Mouse (Mus musculus) hindbrain, embryonic 12.5 days (tissue): ENCODE results near the gene Otop2. TPM values are rescaled to one million over a fixed set of nuclear protein-coding genes. Genes with fewer than 3 reads are reported as not detected.

Experiments used
- ATAC-seq: fragments of 200-750 bp; cut with Nextera tagmentation; 2 replicates; pipeline ENCODE4 v1.8.0; 2017; ENCODE audit warnings: moderate TSS enrichment; ENCODE audit not compliant: low FRiP score
- H3K27ac ChIP-seq: fragments of 300-500 bp; sonication (generic); 2 replicates; pipeline ENCODE4 v1.5.1; 2016; ENCODE audit warnings: mild to moderate bottlenecking
- H3K27me3 ChIP-seq: fragments of 300-500 bp; sonication (generic); 2 replicates; pipeline ENCODE4 v1.6.1; 2016; ENCODE audit warnings: mild to moderate bottlenecking
- H3K36me3 ChIP-seq: fragments of 300-500 bp; sonication (generic); 2 replicates; pipeline ENCODE4 v1.6.1; 2016; ENCODE audit warnings: mild to moderate bottlenecking
- H3K4me1 ChIP-seq: fragments of 300-500 bp; sonication (generic); 2 replicates; pipeline ENCODE4 v1.6.1; 2016
- H3K4me2 ChIP-seq: fragments of 300-500 bp; sonication (generic); replicated peaks from 2 replicates; pipeline ENCODE4 v1.6.1; 2016; ENCODE audit warnings: mild to moderate bottlenecking
- H3K4me3 ChIP-seq: fragments of 300-500 bp; sonication (generic); 2 replicates; pipeline ENCODE4 v1.5.1; 2016; ENCODE audit warnings: mild to moderate bottlenecking
- H3K9ac ChIP-seq: fragments of 300-500 bp; sonication (generic); 2 replicates; pipeline ENCODE4 v1.6.1; 2016; ENCODE audit warnings: mild to moderate bottlenecking, moderate library complexity
- H3K9me3 ChIP-seq: fragments of 300-500 bp; sonication (generic); replicated peaks from 2 replicates; pipeline ENCODE4 v1.6.1; 2016; ENCODE audit warnings: mild to moderate bottlenecking
- WGBS: fragments of 180-500 bp; shearing (Covaris S2); methylation state at CpG from one replicate; pipeline ENCODE4 v1.1.7; 2016; 5-methylcytosine and 5-hydroxymethylcytosine counted together
- polyA plus RNA-seq: library from polyadenylated mRNA; unstranded; fragments of >200 nt; fragmentation: Nextera tagmentation; extraction: Ambion mirVana; gene quantifications from 2 replicates; pipeline ENCODE4 v1.2.1, GENCODE M21; 2016

The Otop2 gene
- polyA plus RNA-seq, 1 experiment from 2014 or later = not detected

DNA sequence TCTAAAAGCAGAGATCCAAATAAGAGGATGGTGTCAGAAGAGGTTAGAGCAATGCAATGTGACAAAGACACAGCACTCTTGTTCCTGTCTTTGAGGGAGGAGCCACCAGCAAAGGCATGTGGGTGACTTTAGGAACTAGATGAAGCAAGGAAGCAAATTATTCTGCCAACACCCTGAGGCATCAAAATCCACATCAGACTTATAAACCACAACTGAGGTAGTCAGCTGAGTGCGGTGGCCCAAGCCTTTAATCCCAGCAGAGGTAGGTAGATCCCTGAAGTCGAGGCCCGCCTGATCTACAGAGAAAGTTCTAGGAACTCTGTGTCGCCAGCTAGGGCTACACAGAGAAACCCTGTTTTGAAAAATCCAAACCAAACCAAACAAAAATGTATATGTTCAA, 70.3 kb downstream of the Otop2 start:
- 89% methylated on average over 4 of the region's 4 CpGs for WGBS
- H3K27ac ChIP-seq = no peak overlapping the region
- no peak for ATAC-seq

DNA sequence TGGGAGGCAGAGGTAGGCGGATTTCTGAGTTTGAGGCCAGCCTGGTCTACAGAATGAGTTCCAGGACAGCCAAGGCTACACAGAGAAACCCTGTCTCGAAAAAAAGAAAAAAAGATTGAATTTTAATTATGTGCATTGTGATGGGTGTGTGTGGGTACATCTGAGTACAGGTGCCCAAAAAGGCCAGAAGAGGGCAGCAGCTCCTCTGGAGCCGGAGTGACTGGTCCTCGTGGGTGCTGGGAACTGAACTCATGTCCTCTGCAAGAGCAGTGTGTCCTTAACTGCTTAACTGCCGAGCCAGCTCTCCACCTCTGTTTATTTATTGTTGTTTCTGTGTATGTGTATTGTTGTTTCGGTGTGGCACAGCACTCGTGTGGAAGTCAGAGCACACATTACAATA, 70.9 kb downstream of the Otop2 start:
- no peaks in the 10 kb centered on the region for H3K9me3 ChIP-seq
- peaks cover 35% of the 10 kb centered on the region for H3K27me3 ChIP-seq
- ATAC-seq = no peak
- H3K36me3 ChIP-seq = no peaks in the 10 kb centered on the region
- peaks cover 23% of the 10 kb centered on the region for H3K4me1 ChIP-seq
- no peak overlapping the region for H3K27ac ChIP-seq
- 83% methylated on average over 7 of the region's 7 CpGs for WGBS
- no peak overlapping the region for H3K4me3 ChIP-seq
- H3K9ac ChIP-seq = no peak overlapping the region
- H3K4me2 ChIP-seq = no peak overlapping the region

More for the DNA sequence above, 70.3 kb downstream of the Otop2 start:
- no peak overlapping the region for H3K9ac ChIP-seq
- no peak overlapping the region for H3K4me2 ChIP-seq
- H3K4me3 ChIP-seq = no peak overlapping the region
- H3K4me1 ChIP-seq = peaks cover 18% of the 10 kb centered on the region
- no peaks in the 10 kb centered on the region for H3K36me3 ChIP-seq
- peaks cover 36% of the 10 kb centered on the region for H3K27me3 ChIP-seq
- H3K9me3 ChIP-seq = no peaks in the 10 kb centered on the region

DNA sequence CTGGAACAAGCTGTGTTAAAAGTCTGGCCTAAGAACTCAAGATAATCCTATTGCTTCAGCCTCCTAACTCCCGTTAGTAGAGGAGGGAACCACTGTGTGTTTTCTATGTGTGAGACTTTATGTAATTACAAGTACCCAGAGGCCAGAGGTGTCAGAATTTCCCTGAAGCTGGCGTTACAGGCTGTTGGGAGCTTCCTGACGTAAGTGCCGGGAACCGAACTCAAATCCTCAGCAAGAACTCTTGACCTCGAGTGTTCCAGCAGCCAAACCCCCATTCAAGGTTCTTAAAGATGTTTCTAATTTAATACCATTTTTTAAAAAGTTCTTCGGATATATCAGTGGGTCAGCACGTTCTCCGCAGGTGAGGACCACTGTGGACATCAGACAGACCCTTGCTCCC, 74.3 kb downstream of the Otop2 start:
- Histone ChIP-seq H3K27me3 (peaks cover 7% of the 10 kb centered on the region; the same call in 1 of the 2 replicates), H3K27ac (peak overlapping the region; percentile 95; the same call in 1 of the 2 replicates), H3K9me3 (no peaks in the 10 kb centered on the region), H3K4me1 (peaks cover 41% of the 10 kb centered on the region), H3K4me3 (peak overlapping the region; percentile 91), H3K9ac (no peak overlapping the region; the same call in 1 of the 2 replicates), H3K4me2 (peak overlapping the region; percentile 60), H3K36me3 (no peaks in the 10 kb centered on the region)
- WGBS = 13% methylated on average over 9 of the region's 9 CpGs
- ATAC-seq = no peak

Other genes with a start within 250 kb of the Otop2 start
- gene Cd300e, start 245.0 kb upstream of the Otop2 start, polyA plus RNA-seq = not detected in 2 replicates
- 1.1 and 1.5 TPM in 2 replicates for gene Rab37, start 215.7 kb upstream of the Otop2 start, polyA plus RNA-seq
- 0.27 TPM in 1 of 2 replicates, not detected in the other for gene Cd300lf, start 173.2 kb upstream of the Otop2 start, polyA plus RNA-seq
- 35.7 and 42.3 TPM in 2 replicates for gene Slc9a3r1, start 143.8 kb upstream of the Otop2 start, polyA plus RNA-seq
- 9.0 and 10.4 TPM in 2 replicates for gene Tmem104, start 119.7 kb upstream of the Otop2 start, polyA plus RNA-seq
- gene Nat9, start 119.3 kb upstream of the Otop2 start, polyA plus RNA-seq = 19.1 and 21.1 TPM in 2 replicates
- 0.21 and 0.57 TPM in 2 replicates for gene Grin2c, start 39.9 kb upstream of the Otop2 start, polyA plus RNA-seq
- gene Fdxr, start 30.1 kb upstream of the Otop2 start, polyA plus RNA-seq = 15.4 and 18.0 TPM in 2 replicates
- 0.13 and 0.25 TPM in 2 replicates for gene Fads6, start 9.5 kb upstream of the Otop2 start, polyA plus RNA-seq
- gene Ush1g, start 14.9 kb downstream of the Otop2 start, polyA plus RNA-seq = not detected in 2 replicates
- 0.13 and 0.17 TPM in 2 replicates for gene Otop3, start 27.6 kb downstream of the Otop2 start, polyA plus RNA-seq
- gene Hid1, start 60.6 kb downstream of the Otop2 start, polyA plus RNA-seq = 26.5 and 28.0 TPM in 2 replicates
- 27.6 and 28.8 TPM in 2 replicates for gene Cdr2l, start 74.8 kb downstream of the Otop2 start, polyA plus RNA-seq
- gene Mrpl58, start 96.6 kb downstream of the Otop2 start, polyA plus RNA-seq = 180 and 190 TPM in 2 replicates
- gene Atp5h, start 112.8 kb downstream of the Otop2 start, polyA plus RNA-seq = 810 and 835 TPM in 2 replicates
- 30.0 and 33.0 TPM in 2 replicates for gene Kctd2, start 113.0 kb downstream of the Otop2 start, polyA plus RNA-seq
- gene Trim80, start 133.4 kb downstream of the Otop2 start, polyA plus RNA-seq = 0.20 TPM in 1 of 2 replicates, not detected in the other
- gene Slc16a5, start 155.3 kb downstream of the Otop2 start, polyA plus RNA-seq = not detected in 2 replicates
- gene Armc7, start 168.5 kb downstream of the Otop2 start, polyA plus RNA-seq = 10.2 and 15.2 TPM in 2 replicates
- gene Nt5c, start 184.7 kb downstream of the Otop2 start, polyA plus RNA-seq = 81.5 and 86.5 TPM in 2 replicates
- gene Jpt1, start 207.2 kb downstream of the Otop2 start, polyA plus RNA-seq = 953 and 959 TPM in 2 replicates
- 1,185 and 1,202 TPM in 2 replicates for gene Sumo2, start 229.1 kb downstream of the Otop2 start, polyA plus RNA-seq